Mouse (Mus musculus) mouse embryonic stem cell (cell line): ENCODE data around the gene Rcc2.

Experiments
- in situ Hi-C, 2 experiments: fragments of 300-500 bp; cut with MboI; formaldehyde crosslinking; loops; 1 replicate in 1 of 2; 3 replicates in 1 of 2; pipeline ENCODE4 v1.14.3; 2019 to 2020; ENCODE audit warnings: low sequenced_read_pairs in 2 of 2, low pct_unique_long_range_greater_than_20kb in 1 of 2, mixed read lengths in 1 of 2; ENCODE audit not compliant: unreplicated experiment in 1 of 2

The Rcc2 gene

DNA sequence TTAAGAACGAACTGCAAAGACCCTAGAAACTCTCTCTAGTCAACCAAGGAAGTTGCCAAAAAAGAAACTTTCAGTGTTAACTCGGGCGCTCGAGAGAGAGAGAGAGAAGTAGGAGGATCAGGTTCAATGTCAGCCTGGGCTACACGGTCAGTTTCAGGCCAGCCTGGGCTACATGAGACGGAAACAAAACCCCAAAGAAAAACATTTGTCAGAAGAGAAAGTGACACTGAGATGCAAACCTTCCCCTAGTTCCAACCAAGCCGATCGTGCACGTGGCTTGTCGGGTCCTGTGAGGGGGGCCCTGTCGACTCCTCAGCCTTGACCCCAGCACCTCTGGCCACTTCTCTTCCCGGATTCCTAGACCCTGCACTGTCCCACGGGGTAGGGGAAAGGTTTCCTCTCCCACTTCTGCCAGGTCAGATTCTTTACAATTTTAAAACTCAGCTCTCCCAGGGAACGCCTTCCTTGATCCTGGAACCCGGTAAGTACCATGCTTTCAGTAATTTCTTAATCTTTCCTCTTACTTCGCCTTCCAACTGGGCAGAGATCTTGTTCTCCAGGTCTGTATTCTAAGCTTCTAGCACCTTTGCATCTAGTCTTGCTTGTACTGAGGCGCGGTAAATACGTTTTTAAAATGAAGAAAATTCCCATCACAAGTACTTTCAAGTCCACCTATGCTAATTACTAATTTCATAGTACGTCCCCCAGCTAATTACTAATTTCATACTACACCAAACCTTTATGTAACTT is at the start of gene Rcc2:
Gene Rcc2 (plus strand): TSS at position 273 of the 750 bp plus-strand sequence.
- in situ Hi-C loops = no loop called here

DNA sequence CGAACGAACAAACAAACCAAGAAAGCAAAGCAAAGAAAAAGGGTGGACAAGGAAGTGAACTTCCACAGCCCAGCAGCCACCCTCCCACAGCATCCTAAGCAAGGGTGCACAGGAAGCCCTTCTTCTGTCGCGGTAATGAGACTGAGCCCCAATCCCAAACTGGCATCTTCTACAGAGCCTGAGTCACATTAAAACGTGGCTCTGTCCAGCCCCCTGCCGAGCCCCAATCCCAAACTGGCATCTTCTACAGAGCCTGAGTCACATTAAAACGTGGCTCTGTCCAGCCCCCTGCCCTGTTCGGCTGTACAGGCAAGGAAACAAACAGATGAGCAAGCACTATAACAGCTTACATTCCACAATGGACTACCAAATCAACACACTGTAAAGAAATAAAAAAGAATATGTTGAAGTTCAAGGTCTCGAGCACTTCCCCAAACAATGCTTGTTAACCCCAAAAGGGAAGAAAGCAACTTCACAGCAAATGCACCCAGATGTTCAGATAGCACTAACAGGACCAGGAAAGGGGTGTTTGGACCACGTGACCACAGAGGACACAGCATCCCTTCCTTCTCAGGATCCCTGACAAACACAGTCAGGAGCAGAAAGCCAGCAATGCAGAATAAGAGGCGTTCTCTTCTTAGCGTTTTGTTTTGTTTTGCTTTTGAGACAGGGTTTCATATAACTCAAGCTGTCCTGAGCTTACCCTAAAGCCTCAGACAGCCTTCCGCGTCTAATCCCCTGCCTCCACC is 46.3 kb upstream of the Rcc2 start:
- in situ Hi-C loops = no loop called here

DNA sequence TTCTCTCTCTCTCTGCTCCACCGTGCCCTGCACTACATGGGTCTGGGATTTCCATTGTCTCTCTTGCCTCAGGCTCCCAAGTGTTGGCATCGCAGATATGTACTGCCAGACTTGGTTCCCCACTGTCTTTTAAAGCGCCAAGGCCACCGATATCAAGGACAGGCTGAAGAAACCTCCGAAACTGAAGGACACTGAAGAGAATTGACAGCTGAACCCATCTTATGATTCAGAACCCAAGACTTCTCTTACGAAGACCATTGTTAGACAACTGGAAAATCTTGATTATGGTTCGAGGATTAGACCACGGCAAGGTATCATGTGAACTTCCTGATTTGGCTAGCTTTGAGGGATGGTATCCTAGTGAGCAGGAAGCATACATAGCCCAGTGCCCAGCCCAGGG is 45.5 kb upstream of the Rcc2 start:
- in situ Hi-C loops = no loop called here

DNA sequence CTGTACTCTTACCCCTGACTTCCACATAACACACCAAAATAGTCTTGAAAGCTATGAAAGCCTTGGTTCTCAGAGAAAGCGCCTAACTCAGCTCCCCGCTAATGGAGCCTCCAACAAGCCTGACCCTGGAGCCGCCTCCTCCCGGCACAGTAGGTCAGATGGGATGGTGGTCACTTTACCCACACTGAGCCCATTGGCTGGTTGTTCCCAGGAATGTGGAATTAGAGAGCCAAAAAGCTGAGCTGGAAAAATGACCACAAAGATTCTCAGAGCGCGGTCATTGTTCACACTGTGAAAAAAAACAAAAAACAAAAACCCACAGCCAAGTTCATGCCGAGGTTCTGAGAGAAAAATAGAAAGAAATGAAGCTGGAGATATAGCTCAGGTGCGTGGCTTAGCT is 43.8 kb upstream of the Rcc2 start:
- in situ Hi-C loops = no loop called here

DNA sequence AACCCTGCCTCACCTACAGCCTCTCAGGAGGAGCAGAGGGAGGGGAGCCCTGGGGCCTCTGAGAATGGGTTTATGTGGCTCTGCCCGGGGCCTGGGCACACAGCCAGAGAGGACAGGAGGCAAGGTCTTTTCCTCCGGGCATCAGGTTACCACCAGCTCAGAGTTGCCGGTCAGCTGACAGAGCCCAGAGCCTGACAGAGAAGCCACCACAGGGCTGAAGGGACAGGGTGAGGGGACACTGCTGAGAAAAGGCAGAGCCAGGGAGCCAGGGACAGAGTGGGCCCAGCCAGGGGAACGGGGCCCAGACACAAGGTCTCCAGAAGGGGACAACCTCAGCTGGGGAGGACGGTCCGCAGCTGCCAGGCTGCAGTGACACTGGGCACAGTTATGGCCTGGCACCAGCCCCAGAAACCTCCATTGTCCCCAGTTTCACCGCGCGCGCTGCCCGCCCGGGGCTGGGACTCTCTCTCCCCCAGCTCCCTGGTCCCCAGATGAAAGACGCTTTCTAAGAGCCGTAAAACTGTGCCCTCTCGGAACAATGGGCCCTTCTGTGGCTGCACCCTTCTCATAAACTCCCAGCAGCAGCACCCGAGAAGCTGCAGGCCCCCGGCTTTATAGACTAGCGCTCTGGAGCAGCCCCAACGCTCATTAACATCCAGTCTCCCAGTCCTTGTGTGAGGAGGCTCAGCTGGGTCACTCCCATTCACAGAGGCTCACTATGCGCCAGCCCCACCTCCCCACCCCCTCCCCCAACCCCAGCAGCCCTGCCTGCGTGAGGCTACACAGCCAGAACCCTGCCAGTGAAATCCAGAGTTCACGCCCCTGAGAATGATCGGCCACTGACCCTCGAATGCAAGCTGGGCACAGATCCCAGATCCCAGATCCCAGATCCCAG is 42.4 kb upstream of the Rcc2 start:
- in situ Hi-C loops = no loop called here

DNA sequence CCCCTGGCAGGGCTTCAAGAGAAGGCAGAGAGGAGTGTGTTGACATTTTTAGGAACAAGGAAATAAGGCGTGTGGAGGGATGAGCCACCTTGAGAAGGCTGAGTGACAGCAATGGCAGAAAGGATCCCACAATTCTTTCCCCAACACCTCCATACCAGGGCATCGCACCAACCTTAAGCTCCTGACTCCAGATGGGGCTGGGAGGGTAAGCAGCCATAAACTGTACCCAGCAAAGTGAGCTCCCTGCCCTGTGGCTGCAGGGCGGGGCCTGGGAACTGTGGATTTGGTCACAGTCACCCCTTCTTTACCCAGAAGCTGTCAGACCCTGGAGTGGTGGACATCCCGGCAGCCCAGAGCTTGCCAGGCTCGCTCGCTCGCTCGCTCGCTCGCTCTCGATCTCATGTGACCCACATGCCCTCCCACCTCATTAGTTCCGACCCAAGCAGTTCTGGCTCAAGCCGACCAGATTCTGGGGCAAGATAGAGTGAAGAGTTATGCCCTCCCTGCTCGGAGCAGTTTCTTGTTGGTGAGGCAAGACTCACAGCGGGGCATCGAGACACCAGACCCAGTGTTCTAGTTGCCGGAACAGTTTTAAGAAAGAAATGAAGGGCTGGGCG is 38.8 kb upstream of the Rcc2 start:
- in situ Hi-C loops = no loop called here

DNA sequence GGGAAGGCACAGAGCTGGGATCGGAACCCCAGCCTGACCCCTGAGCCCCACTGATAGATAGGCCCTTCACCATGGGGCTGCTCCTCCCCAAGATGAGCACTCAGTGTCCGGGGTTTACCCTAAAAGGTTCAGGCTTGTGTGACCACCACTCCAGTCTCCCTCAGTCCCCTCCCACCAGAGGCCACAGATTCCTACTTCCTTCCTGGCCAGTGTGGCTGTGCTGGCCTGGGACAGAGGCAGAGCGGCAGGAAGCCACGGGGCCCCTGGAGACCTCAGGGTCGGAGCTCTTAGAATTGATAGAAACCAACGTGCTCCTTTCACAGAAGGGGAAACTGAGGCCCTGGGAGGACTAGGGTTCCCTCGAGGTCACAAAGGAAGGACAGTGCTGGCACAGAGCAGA is 37.9 kb upstream of the Rcc2 start:
- in situ Hi-C loops = no loop called here

DNA sequence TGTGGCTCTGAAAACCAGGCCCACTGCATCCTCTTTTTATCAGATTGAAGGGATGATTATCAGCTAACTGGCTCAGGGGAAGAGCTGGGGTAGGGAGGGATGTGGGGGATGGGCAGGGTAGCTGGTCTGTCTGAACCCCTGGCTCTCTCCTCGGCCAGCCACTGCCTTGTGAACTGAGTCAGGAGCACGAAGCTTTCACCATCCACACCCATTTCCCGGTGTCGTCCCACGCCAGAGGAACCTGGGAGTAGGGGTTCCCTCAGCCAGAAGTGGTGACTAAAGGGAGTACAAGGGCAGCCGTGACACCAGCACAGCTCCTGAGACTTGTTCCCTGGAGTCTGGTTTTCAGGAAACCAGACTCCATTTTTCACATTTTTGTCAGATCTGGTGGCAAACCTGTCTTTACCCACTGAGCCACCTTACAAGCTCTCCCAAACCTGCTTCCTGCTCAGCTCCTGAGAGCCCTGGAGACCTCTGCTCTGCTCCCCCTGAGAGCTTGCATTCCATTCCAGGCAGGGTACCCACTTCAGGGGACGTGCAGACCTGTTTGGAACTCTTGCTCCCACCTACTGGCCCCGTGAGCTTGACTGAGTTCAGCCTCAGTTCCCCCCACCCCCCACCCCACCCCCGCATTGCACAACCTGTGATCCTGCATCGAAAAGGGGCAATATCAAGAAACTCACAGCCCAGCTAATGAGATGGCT is 37.3 kb upstream of the Rcc2 start:
- in situ Hi-C loops = no loop called here

DNA sequence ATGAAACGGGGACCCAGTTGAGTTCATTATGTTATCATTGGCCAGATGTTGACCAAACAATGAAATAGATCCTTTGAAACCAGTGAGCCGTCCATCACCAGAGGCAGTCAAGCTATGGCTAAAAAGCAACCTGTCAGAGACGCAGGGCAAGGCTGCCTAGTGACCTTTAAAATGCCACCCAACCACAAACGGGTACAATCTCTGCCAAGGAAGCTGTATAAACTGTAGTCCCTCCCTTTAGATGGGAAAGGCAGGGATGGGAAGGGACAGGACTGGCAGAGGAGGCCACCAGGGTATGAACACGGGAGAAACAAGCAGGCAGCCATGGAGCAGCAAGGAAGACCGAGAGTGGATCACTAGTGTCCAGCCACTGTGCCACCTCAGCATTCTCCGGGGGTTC is 35.3 kb upstream of the Rcc2 start:
- in situ Hi-C loops = loop anchor here (5.0 kb wide), 2 partner anchors 68 to 73 kb away; no protein-coding TSS in a partner anchor

DNA sequence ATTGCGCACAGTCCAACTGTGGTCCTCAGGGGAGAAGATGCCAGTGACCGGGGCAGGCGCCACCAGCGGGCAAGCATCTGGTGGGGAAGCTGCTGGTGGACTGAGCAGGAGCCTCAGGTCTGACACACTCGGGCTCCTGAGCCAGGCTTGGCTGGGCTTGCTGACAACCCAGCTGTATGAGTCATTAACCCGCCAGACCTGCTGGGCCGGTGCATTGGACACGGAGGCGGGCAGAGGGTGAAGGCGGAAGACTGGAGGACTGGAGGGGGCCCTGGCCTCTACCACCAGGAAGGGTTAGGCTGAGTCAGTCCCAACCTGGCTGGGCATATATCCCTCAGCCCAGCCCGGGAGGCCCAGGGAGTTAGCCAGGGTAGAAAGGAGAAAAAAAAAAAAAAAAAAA is 34.6 kb upstream of the Rcc2 start, which contains the start of gene Arhgef10l:
Gene Arhgef10l (minus strand): TSS at position 253 of the 400 bp plus-strand sequence.
- in situ Hi-C loops = loop anchor here (5.0 kb wide), 2 partner anchors 68 to 73 kb away; no protein-coding TSS in a partner anchor

DNA sequence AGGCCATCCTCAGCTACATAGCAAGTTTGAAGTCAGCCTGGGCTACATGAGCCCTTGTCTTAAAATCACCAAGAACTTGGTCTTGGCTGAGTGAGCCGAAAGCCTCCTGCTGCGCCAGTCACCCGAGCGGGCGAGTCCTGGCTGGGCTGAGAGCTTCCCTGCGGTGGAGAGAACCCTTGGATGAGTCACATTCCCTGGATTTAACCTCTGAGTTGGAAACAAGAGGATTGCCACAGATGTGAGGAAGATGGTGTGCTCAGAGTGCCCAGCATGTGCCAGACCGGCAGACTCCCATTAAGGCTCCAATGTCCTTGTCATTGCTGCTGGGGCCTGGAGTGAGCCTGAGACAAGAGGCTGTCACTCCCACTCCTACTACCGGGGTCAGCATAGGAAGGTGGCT is 32.5 kb upstream of the Rcc2 start:
- in situ Hi-C loops = loop anchor here (5.0 kb wide), 2 partner anchors 71 to 76 kb away; no protein-coding TSS in a partner anchor

DNA sequence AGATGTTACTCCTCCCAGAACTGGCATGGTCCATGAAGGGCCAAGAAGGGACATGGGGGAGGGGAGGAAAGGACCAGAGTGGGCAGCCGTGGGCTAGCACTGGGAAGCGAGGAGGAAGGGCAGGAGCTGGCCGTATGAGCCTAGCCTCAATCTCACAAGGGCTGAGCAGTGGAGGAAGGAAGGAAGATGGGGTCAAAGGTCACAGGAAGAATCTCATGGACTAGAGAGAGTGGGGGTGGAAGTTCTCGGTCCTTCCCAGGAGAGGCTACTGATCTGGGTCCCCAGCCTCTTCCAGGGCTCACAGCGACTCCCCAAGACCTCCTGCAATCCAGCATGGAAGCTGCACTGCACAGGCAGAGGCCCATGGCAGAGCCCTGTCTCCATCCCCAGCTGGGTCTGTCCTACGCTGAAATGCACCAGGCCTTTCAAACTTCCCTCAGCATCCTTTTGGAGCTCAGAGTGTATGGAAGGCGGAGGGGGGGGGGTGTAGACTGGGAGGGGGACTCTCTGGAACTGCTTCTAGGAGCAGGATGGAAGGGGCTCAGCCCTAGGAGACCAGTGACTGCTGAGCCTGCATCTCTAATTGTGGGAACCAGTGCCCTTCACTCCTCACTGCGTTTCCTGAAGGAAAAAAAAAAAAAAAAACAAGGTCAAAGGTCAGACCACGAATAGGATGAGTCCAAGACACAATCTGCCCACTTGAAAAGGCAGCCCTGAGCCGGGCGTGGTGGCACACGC is 26.6 kb upstream of the Rcc2 start:
- in situ Hi-C loops = no loop called here

DNA sequence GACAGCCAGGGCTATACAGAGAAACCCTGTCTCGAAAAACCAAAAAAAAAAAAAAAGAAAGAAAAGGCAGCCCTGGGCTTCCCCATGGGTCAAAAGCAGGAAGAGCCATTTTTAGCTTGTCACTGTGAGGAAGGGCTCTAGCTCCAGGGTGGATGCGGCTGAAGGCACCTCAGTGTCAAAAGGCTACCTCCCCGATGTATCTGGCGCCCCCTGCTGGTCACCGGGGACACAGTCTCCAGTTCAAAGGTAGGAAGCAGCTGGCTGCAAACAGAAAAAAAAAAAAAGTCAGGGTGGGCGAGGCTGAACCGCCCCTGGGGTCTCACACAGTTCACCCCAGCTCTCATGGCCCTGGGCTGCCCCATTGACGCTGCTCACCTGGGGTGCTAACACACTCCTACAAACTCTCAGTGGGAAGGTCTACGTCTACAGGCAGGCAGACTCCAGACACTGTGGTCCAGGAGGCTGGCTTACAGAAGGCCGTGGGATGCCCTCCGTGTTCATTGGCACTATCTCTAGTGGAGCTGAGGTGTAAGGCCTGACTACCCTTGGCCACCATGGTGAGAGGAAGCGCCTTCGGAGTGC is 25.9 kb upstream of the Rcc2 start:
- in situ Hi-C loops = no loop called here

DNA sequence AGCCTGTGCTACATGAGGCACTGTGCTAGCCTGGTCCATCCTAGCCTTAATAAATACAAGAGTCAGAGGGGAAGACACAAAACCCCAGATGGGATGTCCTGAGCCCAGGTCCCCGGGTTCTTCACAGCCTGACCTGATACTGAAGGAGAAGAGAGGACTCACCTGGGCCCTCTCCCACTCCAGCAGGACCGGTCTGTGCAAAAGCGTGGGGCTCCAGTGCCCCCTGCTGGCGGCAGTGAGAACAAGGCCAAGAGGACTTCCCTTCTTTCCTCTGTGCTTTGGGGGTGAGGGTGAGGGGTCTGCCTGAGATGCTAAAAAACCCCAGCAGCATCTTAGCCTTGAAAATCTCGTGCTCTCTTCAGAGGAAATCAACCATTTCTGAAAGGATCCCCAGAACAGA is 21.3 kb upstream of the Rcc2 start:
- in situ Hi-C loops = no loop called here

DNA sequence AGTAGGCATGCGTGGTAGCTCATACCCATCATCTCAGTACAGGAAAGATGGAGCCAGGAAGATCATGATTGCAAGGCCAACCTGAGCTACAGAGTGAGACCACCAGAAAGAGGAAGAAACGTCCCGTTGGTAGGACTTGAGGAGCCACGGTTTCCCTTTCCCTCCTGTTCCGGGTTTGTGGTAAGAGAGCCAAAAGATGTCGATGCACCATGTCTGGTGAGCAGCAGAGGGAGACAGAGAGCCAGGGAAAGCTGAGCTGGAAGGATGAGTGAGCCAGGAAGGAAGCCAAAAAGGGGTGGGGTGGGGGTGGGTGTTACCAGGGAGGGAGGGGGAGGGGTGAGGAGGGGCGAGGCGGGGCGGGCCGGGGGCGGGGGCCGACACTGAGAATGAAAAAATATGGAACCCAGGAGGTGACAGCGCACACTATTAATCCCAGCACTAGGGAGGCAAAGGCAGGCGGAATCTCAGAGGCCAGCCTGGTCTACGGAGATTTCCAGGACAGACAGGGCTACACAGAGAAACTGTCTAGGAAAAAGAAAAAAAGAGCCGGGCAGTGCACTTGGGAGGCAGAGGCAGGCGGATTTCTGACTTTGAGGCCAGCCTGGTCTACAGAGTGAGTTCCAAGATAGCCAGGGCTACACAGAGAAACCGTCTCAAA is 20.5 kb upstream of the Rcc2 start:
- in situ Hi-C loops = no loop called here

DNA sequence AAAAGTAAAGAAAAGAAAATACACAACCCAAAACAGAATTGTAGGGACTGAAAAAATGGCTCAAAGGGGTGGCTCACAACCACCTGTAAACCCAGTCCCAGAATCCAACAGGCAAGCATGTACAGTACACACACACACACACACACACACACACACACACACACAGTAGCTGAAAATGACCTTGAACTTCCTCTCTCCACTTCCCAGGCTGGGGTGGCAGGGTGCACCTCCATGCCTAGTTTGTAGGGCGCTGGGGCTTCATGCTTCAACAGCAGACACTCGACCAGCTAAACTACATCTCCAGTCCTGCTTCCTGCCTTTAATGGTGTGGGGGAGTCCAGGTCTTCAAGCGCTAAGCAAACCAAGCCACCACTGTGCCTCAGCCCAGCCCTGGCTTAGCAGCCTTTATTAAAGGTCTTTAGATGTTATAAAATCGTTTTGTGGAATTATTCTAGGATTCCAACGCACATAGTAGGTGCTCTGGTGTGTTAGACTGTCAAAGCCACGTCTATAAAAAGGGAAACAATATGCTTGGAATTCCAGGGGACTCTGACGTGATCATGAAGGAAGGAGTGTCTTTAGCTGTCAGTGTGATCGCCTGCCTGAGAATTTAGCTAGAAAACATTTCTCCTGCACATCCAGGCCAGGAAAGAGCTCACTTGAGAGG is 19.5 kb upstream of the Rcc2 start:
- in situ Hi-C loops = no loop called here
